Mouse (Mus musculus) CD8-positive naive resting alpha-beta T cell, adult 2 months (primary cell): ENCODE data around the gene Mgll.

Source experiments
- DNase-seq, 2 experiments: peaks; one replicate each; pipeline ENCODE4 v3.0.0; 2022; ENCODE audit warnings: low read depth in 2 of 2, low spot score in 2 of 2

The Mgll gene

GRCm38 (mm10) chr6:88724313-88725195 is at the start of gene Mgll:
TSS of gene Mgll (plus strand) at chr6:88724412.
- DNase-seq = peak; percentile 15 to 19

DNA sequence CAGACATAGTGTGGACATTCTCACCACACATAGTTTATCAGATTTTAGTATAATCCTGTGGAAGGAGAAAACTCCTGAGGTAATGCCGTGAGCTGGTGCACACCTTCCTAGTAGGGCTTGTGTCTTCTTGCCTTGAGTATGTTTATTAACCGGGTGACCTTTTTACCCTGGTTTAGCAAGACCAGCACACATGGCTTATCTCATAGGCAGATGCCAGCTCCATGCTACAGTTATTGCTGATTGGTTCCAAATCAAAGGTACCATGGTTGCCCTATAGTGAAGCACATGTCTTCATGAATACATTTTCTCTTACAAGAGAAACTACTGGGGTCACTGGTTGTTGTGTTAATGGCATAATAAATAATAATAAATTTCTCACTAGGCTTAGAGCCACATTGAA is 48.4 kb upstream of the Mgll start:
- no peak for DNase-seq

DNA sequence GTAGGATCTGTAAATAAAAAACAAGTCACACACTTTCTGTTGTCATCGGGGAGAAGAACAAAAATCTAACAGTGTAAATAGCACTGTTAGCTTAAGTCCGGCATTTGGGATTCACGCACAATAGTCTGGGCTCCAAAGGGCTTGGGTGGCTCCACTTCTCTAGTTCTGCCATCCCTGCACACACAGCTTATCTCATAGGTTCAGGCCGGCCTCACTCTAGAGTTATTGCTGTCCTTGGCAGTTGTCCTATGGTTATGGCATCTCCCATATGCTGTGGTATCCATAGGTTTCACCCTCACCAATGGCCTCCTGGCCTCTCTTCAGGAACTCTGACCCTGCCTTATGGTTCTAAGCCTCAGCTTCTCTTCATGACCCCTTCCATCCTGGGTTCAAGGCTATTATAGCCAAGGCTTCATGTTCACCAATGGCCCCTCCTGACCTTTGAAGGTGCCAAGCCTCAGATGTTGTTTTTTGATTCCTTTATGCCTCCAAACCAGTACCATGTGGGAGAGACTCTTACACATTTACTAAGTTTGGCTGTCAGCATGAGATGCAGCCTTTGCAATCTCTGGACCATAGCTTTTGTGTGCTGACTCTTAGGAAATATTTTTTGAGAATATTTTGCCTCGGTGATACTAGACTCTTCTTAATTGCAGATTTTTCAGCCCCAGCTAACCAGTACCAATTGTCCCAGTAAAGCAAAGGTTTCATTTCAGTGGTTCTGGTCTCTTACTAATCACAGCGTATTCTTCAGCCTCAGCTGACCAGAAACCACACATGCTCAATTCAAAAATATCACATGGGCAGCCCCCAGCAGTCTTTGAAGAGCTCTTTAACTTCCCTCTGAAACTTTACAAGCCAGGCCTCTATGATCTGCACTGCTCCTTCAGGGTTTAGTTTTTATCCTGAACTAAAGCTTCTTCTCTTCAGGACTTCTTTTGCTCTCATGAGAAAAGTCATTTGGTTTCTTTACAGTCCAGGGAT is 47.2 kb upstream of the Mgll start:
- no peak for DNase-seq

DNA sequence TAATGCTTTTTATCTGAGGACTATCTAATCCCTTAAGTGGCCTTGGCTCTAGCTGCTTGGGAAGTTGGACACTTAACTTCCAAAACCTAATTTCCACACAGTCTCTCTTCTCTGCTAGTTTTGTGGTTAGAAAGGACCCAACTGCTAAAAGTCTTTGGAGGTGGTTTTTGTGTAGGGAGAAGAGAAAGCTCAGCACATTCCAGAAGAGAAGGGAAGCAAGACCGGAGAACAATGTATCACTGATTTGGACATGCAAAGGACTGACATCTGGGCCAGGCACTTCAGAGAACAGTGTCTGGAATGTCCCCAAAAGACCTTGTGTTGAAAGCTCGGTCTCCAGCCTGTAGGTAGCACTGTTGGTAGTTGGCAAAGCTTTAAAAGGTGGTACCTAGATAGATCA is 46.5 kb upstream of the Mgll start:
- DNase-seq = no peak

DNA sequence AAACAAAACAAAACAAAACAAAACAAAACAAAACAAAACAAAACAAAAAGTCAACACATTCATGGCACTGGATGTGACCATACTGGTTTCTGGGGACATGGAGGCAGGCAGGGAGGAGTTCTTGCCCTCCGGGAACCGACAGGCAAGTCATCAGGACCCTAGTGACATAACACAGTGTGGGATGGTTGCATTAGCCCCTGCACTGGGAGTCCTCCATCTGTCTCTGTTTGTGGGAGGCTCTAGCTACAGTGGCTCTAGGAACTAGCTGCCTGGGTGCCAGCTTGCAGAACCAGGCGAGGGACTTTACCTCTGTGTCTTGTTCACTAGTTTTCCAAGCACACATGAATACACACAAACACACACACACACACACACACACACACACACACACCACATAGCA is 43.2 kb upstream of the Mgll start:
- DNase-seq = no peak

- DNase-seq = no peak
These were observed 40.7 kb upstream of the Mgll start for GRCm38 (mm10) chr6:88683380-88684053.

DNA sequence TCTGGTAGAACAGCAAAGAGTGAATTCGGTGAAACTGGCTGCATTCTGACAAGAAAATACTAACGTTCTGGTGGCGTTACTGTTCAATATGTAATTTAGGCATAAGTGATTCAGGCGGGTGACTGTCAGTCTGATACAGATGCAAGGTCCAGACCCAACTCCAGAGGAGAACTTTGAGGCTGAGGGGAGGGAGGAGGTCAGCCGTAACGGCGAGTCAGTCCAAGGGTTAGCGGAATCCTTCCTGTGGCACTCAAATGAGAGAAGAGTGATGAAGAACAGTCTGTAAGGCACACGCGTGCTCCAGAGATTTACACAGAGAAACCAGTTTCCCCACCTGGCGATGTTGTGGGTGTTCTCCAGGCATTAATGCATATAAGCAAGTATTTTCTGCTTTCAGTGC is 36.0 kb upstream of the Mgll start:
- DNase-seq = no peak

DNA sequence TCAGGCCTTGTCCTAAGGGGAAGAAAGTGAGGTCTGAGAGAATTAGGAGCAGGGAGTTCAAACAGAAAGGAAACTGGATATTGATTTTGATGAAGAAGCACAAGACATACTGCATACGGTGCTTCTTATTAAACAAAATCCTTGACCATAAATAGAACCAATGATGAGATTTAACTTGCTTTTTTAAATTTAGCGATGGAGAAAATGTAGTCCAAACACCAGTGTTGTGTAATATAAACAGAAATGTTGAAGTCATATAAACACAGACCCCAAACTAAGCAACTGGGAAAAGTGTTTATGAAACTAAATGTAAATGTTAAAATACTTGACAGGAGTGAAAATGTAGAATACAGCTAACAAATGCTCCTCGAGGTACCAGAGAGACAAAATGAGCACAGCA is 35.5 kb upstream of the Mgll start:
- DNase-seq = no peak

DNA sequence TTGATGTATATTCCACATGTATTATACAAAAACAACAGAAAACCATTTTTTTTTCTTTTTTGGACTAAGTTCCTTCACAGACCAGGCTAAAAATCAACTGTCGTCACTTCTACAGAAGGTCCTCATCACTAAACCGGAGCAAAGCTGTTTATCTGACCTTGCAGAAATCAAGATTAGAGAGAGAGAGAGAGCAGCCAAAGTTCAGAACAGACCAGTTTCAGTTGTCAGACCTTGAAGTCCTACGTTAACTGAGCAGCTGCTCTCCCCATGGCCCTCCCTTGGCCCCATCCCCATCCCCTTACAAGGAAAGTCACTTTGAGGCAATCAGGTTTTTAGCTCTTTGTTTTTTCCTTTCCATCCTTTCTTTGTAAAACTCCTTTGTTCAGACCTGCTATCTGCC is 34.0 kb upstream of the Mgll start:
- DNase-seq = no peak

- DNase-seq = no peak
These were observed 32.9 kb upstream of the Mgll start for GRCm38 (mm10) chr6:88691361-88691760.

DNA sequence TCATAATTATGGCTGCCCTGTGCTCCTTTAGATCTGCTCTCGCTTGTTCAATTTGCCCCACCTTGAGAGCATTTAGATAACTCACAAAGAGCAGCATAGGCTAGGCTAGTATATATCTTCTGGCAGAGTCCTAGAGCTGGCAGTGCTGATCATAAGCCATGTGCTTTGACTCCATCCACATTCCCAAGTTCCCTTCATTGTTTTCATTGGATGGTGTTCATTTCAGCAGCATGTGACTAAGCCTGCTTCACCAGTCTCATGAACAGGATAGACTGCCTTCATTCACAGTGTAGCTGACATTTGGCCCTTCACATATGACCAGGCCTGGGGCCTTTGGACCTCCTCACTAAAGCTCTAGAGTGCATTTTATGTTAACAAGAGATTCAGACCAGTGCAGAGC is 21.3 kb upstream of the Mgll start:
- DNase-seq = no peak

GRCm38 (mm10) chr6:88703731-88704130 is 20.5 kb upstream of the Mgll start:
- DNase-seq = no peak

- DNase-seq = no peak
These were observed 15.6 kb upstream of the Mgll start for GRCm38 (mm10) chr6:88708401-88709278.

- no peak for DNase-seq
These were observed 15.0 kb upstream of the Mgll start for GRCm38 (mm10) chr6:88709279-88709575.

DNA sequence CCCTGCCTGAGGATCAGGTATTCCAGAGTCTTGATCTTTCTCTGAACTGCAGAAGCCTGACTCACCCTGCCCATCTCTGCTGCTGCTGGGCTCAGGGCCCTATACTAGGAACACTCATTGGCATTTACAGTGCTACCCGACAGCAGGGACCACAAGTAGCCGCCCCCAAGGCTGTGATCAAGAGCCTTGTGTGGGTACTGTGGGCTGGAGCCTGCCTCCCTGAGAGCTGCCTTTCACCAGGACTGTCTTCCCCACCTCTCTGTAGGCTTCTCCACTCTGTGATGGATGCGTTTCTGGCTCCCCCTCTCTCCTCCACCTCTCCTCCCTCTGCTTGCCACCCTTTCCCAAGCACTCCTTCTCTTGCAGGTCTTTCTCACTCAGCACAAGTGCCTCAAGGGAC is 12.9 kb upstream of the Mgll start:
- DNase-seq = no peak

DNA sequence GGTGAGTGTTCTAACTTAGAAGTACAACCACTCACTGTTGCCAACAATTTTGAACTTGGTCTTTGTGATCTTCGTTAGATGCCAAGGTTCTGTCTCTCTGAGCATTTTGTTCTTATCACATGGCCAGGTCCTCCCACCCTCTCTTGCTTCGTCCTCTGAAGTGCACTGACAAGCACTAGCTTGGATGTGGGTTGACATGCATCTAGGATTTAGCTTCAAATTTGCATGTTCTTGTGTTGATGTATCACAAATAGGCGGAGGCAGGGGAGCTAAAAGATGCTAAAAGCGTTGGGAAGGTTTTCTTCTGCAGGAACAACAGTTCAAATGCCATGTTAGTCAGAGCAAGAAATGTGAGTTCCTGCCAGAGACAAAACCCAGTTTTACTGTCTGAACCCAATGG is 12.1 kb upstream of the Mgll start:
- DNase-seq = no peak

- DNase-seq = no peak
These were observed 10.9 kb upstream of the Mgll start for GRCm38 (mm10) chr6:88713320-88713719.

DNA sequence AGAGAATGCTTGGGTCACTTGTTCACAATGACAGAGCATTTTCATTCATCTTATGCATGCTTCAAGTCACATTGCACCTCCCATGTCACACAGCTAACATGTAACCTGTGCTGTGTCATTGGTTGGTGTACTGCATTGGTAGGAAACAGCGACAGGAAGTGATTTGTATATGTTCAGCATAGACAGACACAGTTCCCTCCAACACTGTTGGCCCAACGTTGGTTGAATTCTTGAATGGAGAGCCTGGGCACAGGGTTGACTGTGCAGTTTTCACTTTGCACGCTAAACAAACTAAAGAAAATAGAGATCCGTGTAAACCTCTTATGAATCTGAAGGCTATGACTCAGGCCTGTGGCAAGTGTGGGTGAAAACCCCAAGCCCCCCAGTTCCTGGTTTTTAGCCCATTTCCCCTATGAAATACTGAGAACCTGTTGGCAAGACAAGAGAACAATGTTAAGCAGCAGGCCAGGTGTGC is 10.0 kb upstream of the Mgll start:
- DNase-seq = no peak

DNA sequence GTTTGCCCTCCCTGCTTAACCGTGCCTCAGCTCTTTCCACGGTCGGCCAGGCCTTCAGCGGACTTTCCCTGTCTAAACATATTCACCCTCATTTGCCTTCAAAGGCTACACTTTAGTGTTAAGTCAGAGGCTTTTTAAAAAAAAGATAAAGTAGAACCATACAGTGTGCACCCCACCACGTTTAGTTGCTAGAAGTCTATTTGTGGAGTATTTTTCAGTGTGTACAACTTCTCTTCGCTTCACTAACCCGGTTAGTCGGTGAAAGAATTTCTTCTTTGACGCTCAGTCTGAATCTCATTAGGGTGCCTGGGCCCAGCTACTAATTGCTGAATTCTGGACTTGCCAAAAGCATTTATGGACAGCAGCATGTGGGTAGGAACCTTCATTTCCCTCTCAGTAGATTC is 8.8 kb upstream of the Mgll start:
- no peak for DNase-seq

DNA sequence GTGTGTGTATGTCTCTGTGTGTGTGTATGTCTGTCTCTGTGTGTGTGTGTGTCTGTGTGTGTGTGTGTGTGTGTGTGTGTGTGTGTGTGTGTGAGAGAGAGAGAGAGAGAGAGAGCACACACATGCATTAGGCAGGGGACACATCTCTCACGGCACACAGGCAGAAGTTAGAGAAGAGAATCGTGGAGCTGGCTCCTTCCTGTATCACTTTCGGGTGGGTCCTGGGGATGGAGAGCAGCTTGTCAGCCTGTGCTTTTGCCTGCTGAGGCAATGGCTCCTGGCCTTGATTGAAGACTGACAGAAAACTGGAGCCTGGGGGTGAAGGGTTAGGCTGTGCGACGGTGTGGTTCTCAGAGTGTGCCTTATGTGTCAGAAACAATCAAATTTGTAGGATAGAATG is 8.2 kb upstream of the Mgll start:
- DNase-seq = no peak
